Mouse (Mus musculus): ENCODE measurements around the gene Cd27. TPM values are rescaled to one million over a fixed set of nuclear protein-coding genes. Genes with fewer than 3 reads are reported as not detected.

The Cd27 gene
- polyA plus RNA-seq, 2 experiments, result 0.47 to 0.68 TPM

GRCm38 (mm10) chr6:125186203-125186602 lies 50.6 kb downstream of the Cd27 start:
- Histone ChIP-seq H3K4me2 (ENCODE audit: low read depth) (no peak overlapping the region), H3K27me3 (ENCODE audit: control insufficient read depth, insufficient read depth, low read length) (no peaks in the 10 kb centered on the region), H3K9me3 (ENCODE audit: control insufficient read depth, low read length) (no peaks in the 10 kb centered on the region), H3K9ac (replicated peaks) (no peak overlapping the region), H3K4me1 (replicated peaks; ENCODE audit: control insufficient read depth in 2 of 2, insufficient read depth in 2 of 2, low read length in 1 of 2) (peaks cover 0 to 2% of the 10 kb centered on the region in 2 experiments; a peak in 3 of 4 replicates), H3K36me3 (replicated peaks; ENCODE audit: control insufficient read depth, insufficient read depth, low read depth) (peaks cover 89% of the 10 kb centered on the region), H3K27ac (no peak overlapping the region), H3K4me3 (ENCODE audit: insufficient read depth in 1 of 2, low read depth in 2 of 2, low read length in 2 of 2) (no peak overlapping the region)
- TF ChIP-seq EP300 (IDR thresholded peaks at IDR 0.05; ENCODE audit: low read depth) (no peak), CTCF (IDR thresholded peaks at IDR 0.05; ENCODE audit: low read depth) (no peak)
- ATAC-seq (ENCODE audit: insufficient read depth) (no peak), DNase-seq (ENCODE audit: low read depth in 3 of 3, low spot score in 3 of 3) (no peak)
- WGBS (ENCODE audit: insufficient replicate concordance), result 89% methylated on average over 10 of the region's 10 CpGs

Small RNA genes lying within 50 kb of the gene (microRNA-seq; reads per million reads assigned to microRNA genes)
- gene Mir3098 (3.4 reads per million), gene Mir8113 (not detected)

Other genes starting within 250 kb of the Cd27 start
- gene Pianp, start 240.3 kb downstream of the Cd27 start, polyA plus RNA-seq (2012; rRNA removed), result 0.07 and 0.09 TPM in 2 replicates
- gene Pianp, start 240.3 kb downstream of the Cd27 start, polyA plus RNA-seq (2014; fragmentation: Nextera tagmentation; extraction: Ambion mirVana), result not detected in 2 replicates
- 20.2 and 22.2 TPM in 2 replicates for gene Zfp384, start 227.9 kb downstream of the Cd27 start, polyA plus RNA-seq (2012; rRNA removed)
- gene Zfp384, start 227.9 kb downstream of the Cd27 start, polyA plus RNA-seq (2014; fragmentation: Nextera tagmentation; extraction: Ambion mirVana), result 2.9 and 3.1 TPM in 2 replicates
- 14.1 and 17.9 TPM in 2 replicates for gene Ing4, start 197.2 kb downstream of the Cd27 start, polyA plus RNA-seq (2012; rRNA removed)
- 17.2 and 21.9 TPM in 2 replicates for gene Ing4, start 197.2 kb downstream of the Cd27 start, polyA plus RNA-seq (2014; fragmentation: Nextera tagmentation; extraction: Ambion mirVana)
- gene Acrbp, start 187.3 kb downstream of the Cd27 start, polyA plus RNA-seq (2012; rRNA removed), result 2.1 and 3.1 TPM in 2 replicates
- 1.3 and 2.0 TPM in 2 replicates for gene Acrbp, start 187.3 kb downstream of the Cd27 start, polyA plus RNA-seq (2014; fragmentation: Nextera tagmentation; extraction: Ambion mirVana)
- 1.6 and 1.8 TPM in 2 replicates for gene Lpar5, start 169.1 kb downstream of the Cd27 start, polyA plus RNA-seq (2012; rRNA removed)
- 0.68 and 1.0 TPM in 2 replicates for gene Lpar5, start 169.1 kb downstream of the Cd27 start, polyA plus RNA-seq (2014; fragmentation: Nextera tagmentation; extraction: Ambion mirVana)
- gene Chd4, start 141.0 kb downstream of the Cd27 start, polyA plus RNA-seq (2012; rRNA removed), result 13.9 and 24.7 TPM in 2 replicates
- 19.7 and 24.3 TPM in 2 replicates for gene Chd4, start 141.0 kb downstream of the Cd27 start, polyA plus RNA-seq (2014; fragmentation: Nextera tagmentation; extraction: Ambion mirVana)
- gene Nop2, start 105.1 kb downstream of the Cd27 start, polyA plus RNA-seq (2012; rRNA removed), result 18.9 and 24.5 TPM in 2 replicates
- gene Nop2, start 105.1 kb downstream of the Cd27 start, polyA plus RNA-seq (2014; fragmentation: Nextera tagmentation; extraction: Ambion mirVana), result 33.1 and 33.7 TPM in 2 replicates
- gene Iffo1, start 91.8 kb downstream of the Cd27 start, polyA plus RNA-seq (2012; rRNA removed), result 4.8 and 6.0 TPM in 2 replicates
- gene Iffo1, start 91.8 kb downstream of the Cd27 start, polyA plus RNA-seq (2014; fragmentation: Nextera tagmentation; extraction: Ambion mirVana), result 1.8 and 3.7 TPM in 2 replicates
- gene Gapdh, start 70.5 kb downstream of the Cd27 start, polyA plus RNA-seq (2012; rRNA removed), result 1,485 and 1,875 TPM in 2 replicates
- 960 and 1,040 TPM in 2 replicates for gene Gapdh, start 70.5 kb downstream of the Cd27 start, polyA plus RNA-seq (2014; fragmentation: Nextera tagmentation; extraction: Ambion mirVana)
- 108 and 148 TPM in 2 replicates for gene Ncapd2, start 45.3 kb downstream of the Cd27 start, polyA plus RNA-seq (2012; rRNA removed)
- 66.8 and 80.4 TPM in 2 replicates for gene Ncapd2, start 45.3 kb downstream of the Cd27 start, polyA plus RNA-seq (2014; fragmentation: Nextera tagmentation; extraction: Ambion mirVana)
- gene Mrpl51, start 45.2 kb downstream of the Cd27 start, polyA plus RNA-seq (2012; rRNA removed), result 22.2 and 50.9 TPM in 2 replicates
- 178 and 182 TPM in 2 replicates for gene Mrpl51, start 45.2 kb downstream of the Cd27 start, polyA plus RNA-seq (2014; fragmentation: Nextera tagmentation; extraction: Ambion mirVana)
- gene Vamp1, start 21.5 kb downstream of the Cd27 start, polyA plus RNA-seq (2012; rRNA removed), result 2.8 and 3.5 TPM in 2 replicates
- 0.83 and 0.94 TPM in 2 replicates for gene Vamp1, start 21.5 kb downstream of the Cd27 start, polyA plus RNA-seq (2014; fragmentation: Nextera tagmentation; extraction: Ambion mirVana)
- gene Tapbpl, start 5.2 kb downstream of the Cd27 start, polyA plus RNA-seq (2012; rRNA removed), result 4.2 and 5.0 TPM in 2 replicates
- 4.1 and 4.2 TPM in 2 replicates for gene Tapbpl, start 5.2 kb downstream of the Cd27 start, polyA plus RNA-seq (2014; fragmentation: Nextera tagmentation; extraction: Ambion mirVana)
- not detected in 2 replicates for gene Tuba3a, start 49.0 kb upstream of the Cd27 start, polyA plus RNA-seq (2012; rRNA removed)
- gene Tuba3a, start 49.0 kb upstream of the Cd27 start, polyA plus RNA-seq (2014; fragmentation: Nextera tagmentation; extraction: Ambion mirVana), result not detected in 2 replicates
- 12.3 and 12.5 TPM in 2 replicates for gene Ltbr, start 76.9 kb upstream of the Cd27 start, polyA plus RNA-seq (2012; rRNA removed)
- gene Ltbr, start 76.9 kb upstream of the Cd27 start, polyA plus RNA-seq (2014; fragmentation: Nextera tagmentation; extraction: Ambion mirVana), result 15.2 and 15.7 TPM in 2 replicates
- 0.34 and 0.40 TPM in 2 replicates for gene Scnn1a, start 83.6 kb upstream of the Cd27 start, polyA plus RNA-seq (2012; rRNA removed)
- gene Scnn1a, start 83.6 kb upstream of the Cd27 start, polyA plus RNA-seq (2014; fragmentation: Nextera tagmentation; extraction: Ambion mirVana), result 0.34 and 0.36 TPM in 2 replicates
- gene Tnfrsf1a, start 112.4 kb upstream of the Cd27 start, polyA plus RNA-seq (2012; rRNA removed), result 15.4 and 16.8 TPM in 2 replicates
- gene Tnfrsf1a, start 112.4 kb upstream of the Cd27 start, polyA plus RNA-seq (2014; fragmentation: Nextera tagmentation; extraction: Ambion mirVana), result 19.8 and 21.1 TPM in 2 replicates
- gene Plekhg6, start 143.8 kb upstream of the Cd27 start, polyA plus RNA-seq (2012; rRNA removed), result 0.39 and 0.48 TPM in 2 replicates
- 0.38 and 0.47 TPM in 2 replicates for gene Plekhg6, start 143.8 kb upstream of the Cd27 start, polyA plus RNA-seq (2014; fragmentation: Nextera tagmentation; extraction: Ambion mirVana)

Measured in liver, embryonic 14.5 days (tissue).